Mouse (Mus musculus) gastrocnemius, adult 18-20 months (tissue): ENCODE results near the gene Frmpd4. TPM values are rescaled to one million over a fixed set of nuclear protein-coding genes. Genes with fewer than 3 reads are reported as not detected.

Experiments
- DNase-seq: peaks from one replicate; pipeline ENCODE4 v3.0.0; 2021; ENCODE audit warnings: low spot score
- total RNA-seq, 2 experiments: library from RNA; stranded (reverse); gene quantifications; 2 replicates each; pipeline ENCODE4 v1.2.3; 2021

The Frmpd4 gene
- total RNA-seq, 2 experiments from 2014 or later: 0.05 to 0.09 TPM

GRCm38 (mm10) chrX:167654249-167654648, 922.8 kb downstream of the Frmpd4 start:
- no peak for DNase-seq

GRCm38 (mm10) chrX:167597639-167598217, 979.3 kb downstream of the Frmpd4 start:
- no peak for DNase-seq

DNA sequence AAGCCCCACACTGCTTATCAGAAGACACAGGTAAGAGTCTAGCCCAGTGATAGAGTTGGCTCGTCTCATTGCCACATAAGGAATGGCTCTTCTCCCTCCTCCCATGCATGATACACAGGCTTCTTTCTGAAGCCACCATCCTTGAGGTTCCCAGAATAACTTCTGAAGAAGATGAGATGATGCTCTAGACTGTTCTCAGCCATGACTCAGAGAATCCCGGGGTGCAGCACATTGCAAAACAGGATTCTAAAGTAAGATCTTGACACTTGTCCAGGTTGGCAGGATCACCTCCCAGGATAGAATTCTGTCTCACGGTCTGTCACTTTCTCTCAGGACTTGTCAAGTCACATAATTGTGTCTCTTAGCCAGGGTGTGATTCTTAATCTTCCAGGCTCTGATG, 1024.2 kb downstream of the Frmpd4 start:
- DNase-seq: no peak

- no peak for DNase-seq
Observed at GRCm38 (mm10) chrX:167523151-167523550, 1053.9 kb downstream of the Frmpd4 start.

GRCm38 (mm10) chrX:167522528-167522927, 1054.5 kb downstream of the Frmpd4 start:
- DNase-seq: no peak

GRCm38 (mm10) chrX:167518440-167518839, 1058.6 kb downstream of the Frmpd4 start:
- no peak for DNase-seq

DNA sequence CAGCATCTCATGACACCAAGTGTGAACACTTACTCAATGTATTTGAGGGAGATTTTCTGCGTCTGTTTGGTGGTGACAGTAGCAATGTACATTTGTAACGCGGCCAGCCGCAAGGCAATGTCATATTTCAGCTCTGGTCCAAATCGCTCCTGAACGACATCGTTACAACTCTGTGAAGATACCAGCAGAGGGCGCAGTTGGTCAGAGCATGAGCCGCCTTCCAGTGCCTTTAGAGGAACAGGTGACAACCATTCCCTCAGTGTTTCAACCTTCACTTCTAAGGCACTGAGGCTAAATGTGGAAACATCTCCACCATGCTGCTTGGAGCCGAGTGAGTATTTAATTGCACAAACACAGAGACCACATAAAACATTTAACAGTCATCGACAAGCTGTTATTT, 1079.3 kb downstream of the Frmpd4 start:
- DNase-seq: peak; percentile 12

DNA sequence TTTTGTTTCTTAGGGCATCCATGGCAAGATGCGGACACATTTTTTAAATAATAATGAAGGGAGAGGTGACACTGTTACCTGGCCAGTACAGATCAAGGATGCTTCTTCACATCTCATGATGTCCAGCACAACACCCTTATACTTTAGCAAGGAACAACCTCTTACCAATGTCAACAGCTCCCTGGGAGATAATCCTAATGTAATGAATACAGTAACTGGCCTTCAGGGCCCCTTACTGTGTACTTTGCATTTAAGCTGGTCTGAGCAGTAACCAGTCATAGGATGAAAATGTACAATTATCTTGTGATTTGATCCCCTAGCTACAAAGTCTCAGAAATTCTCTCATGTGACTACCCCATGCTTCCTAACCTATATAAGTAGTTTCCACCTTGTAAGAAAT, 1084.8 kb downstream of the Frmpd4 start:
- no peak for DNase-seq

DNA sequence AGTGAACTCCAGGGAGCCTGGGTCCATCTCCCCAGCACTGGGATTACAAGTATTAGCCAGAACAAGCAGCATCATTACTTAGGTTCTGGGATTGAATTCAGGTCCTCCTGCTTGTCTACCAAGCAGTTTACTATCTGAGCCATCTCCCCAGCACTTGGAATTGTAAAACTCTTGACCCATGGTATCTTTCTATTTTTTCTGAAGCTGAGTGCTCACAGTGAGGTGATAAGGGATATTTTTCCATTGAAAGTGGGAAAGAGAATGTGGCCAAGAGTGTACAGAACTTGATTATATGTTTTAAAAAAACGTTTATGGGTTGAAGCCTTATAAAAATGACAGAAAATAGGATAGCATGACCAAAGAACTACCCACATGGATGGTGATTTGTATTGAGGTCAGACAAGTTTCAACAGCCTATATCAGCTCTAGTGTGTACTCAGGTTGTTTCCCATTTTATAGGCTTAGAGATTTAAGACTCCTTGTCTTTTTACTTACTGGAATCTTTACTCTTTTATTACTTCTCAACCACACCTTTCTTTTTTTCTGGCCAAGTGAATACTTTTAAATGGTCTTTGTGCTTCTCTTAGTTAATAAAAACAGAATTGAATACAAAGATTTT, 1085.3 kb downstream of the Frmpd4 start:
- DNase-seq: no peak

GRCm38 (mm10) chrX:167483409-167484177, 1093.4 kb downstream of the Frmpd4 start:
- no peak for DNase-seq

DNA sequence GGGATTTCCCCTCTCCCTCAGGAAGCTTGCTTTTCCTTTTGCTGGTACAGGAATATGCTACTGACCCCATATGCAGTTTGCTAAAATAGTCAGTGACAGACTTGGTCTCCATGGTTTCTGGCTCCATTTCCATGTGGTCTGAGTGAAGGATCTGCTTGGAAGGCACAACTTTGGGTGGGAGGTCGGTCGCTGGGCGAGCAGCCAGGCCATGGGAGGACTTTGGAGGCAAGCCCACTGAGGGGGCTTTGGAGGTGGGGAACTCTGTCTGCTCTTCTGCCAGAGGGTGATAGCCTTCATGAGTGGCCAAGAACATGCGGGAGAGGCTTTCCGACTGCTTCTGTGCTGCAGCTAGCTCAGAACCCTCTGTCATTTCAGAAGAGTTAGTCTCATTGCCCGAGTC, 1099.4 kb downstream of the Frmpd4 start:
- DNase-seq: no peak

DNA sequence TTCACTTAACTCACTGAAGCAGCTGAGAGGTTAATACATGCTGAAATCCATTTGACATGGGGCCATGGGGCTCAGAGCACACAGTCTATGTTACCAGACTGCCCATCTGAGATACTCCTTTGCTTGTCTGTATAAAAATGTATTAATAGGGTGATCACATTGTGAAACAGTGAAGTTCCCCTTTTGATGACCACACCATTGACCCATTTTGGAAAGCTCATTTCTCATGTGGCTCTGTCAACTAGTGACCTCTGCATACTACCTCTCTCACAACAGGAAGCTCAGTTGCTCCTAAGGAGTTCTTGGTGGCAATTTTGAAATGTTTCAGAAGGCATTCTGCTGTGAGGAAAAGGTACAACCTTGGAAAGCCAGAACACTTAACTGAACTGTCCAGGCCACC, 1142.1 kb downstream of the Frmpd4 start:
- DNase-seq: no peak

DNA sequence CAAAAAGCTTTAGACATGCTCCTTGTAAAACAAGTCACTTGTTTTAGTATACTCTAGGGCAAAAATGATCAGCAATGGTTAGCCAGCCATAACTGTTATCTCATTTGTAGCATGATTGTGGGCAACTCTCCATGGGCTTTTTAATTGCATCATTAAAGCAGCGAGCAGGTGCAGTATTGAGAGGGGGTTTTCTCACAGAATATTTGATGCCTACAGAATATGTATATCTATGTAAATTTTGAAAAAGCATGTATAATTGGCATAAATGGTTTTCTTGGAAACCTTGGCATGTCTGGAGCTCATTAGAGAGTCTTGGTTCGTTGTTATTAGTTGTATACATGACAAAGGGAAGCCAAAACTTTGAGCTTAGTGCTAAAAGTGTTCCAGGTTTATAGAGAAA, 1143.1 kb downstream of the Frmpd4 start:
- DNase-seq: no peak

Other genes with a start within 250 kb of the Frmpd4 start
- gene Msl3, start 96.7 kb upstream of the Frmpd4 start, total RNA-seq: 10 to 100 TPM; 36.0 to 42.6 TPM
- gene Arhgap6, start 217.9 kb upstream of the Frmpd4 start, total RNA-seq: 1 to 10 TPM; 3.1 to 3.4 TPM